Mouse (Mus musculus): ENCODE results near the gene Ptpa. TPM values are rescaled to one million over a fixed set of nuclear protein-coding genes. Genes with fewer than 3 reads are reported as not detected.

The Ptpa gene
- total RNA-seq, 2 experiments from 2014 or later, result 177 to 178 TPM

GRCm38 (mm10) chr2:30441518-30442497, 26.0 kb downstream of the Ptpa start:
- peak overlapping the region; percentile 95 for H3K27ac ChIP-seq
- H3K4me3 ChIP-seq, result peak overlapping the region; percentile 39
- intact Hi-C loops (cut with DNase I), result loop anchor here (1.0 kb wide), 2 partner anchors 29 to 352 kb away; no protein-coding TSS in a partner anchor
- TF ChIP-seq CTCF (IDR thresholded peaks at IDR 0.05), result no peak
- DNase-seq (ENCODE audit: extremely low spot score in 1 of 2, low spot score in 2 of 2), result peak; percentile 67 to 73

DNA sequence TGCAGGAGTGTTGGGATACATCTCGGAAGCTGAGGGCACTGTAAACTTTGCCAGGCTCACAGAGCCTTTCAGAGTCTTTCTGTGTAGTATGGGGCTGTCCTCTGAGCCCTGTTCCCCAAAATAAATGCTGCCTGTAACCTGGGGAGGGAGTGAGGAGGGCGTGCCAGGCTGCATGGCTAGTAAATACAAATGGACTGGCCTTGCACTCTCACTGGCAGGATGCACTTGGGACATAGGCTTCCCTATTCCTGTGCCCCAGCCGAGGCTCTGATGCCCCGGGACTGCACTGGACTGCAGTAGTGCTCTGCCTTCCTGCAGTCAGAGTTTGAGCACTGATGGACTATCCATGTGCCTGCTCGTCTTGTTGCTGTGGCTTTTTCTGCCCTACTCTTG, 26.7 kb downstream of the Ptpa start:
- Histone ChIP-seq H3K27ac (peak overlapping the region; percentile 95), H3K4me3 (peak overlapping the region; percentile 39)
- intact Hi-C loops (cut with DNase I), result no loop called here
- no peak for DNase-seq (ENCODE audit: extremely low spot score in 1 of 2, low spot score in 2 of 2)
- TF ChIP-seq CTCF (IDR thresholded peaks at IDR 0.05), result no peak

- TF ChIP-seq CTCF (IDR thresholded peaks at IDR 0.05), result no peak
- intact Hi-C loops (cut with DNase I), result no loop called here
- Histone ChIP-seq H3K27ac (peak overlapping the region; percentile 95), H3K4me3 (no peak overlapping the region)
- no peak for DNase-seq (ENCODE audit: extremely low spot score in 1 of 2, low spot score in 2 of 2)
These were observed 27.4 kb downstream of the Ptpa start for GRCm38 (mm10) chr2:30443281-30443680.

DNA sequence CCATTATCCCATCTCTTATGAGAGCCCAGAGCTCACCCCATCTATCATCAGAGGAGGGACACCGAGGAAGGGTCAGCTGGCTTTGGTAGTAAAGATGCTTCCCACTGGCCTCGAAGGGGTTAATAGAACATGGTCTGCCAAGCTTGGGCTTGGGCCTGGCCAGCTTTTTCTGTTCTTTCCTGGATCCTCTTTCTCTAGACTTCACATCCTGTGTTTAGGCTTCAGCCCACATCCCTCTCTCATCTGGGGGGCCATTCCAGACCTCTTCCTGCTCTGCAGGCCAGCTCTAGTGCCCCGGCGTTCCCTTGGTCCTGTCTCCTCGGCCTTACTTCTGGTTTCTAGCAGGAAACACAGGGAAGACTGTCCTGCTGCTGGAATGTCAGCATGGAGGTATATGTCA, 28.2 kb downstream of the Ptpa start:
- TF ChIP-seq CTCF (IDR thresholded peaks at IDR 0.05), result no peak
- Histone ChIP-seq H3K27ac (no peak overlapping the region), H3K4me3 (no peak overlapping the region)
- intact Hi-C loops (cut with DNase I), result no loop called here
- no peak for DNase-seq (ENCODE audit: extremely low spot score in 1 of 2, low spot score in 2 of 2)

DNA sequence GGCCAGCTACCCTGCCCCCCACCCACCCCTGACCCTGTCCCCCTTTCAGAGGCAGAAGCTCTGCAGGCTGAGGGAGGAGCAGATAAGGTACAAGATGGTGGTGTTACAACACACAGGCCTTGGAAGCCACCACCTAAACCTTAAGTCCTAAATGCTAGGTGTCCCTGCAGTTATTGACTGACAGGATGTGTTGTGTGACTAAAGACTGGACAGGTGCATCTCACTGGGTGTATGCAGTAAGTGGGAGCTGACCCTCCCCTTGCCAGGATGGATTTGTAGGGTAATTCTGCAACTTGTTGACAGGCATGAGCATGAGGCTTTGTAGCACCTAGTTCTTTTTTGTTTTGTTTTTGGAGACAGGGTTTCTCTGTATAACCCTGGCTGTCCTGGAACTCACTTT, 28.6 kb downstream of the Ptpa start:
- H3K27ac ChIP-seq, result no peak overlapping the region; the same call in 1 of the 2 replicates
- intact Hi-C loops (cut with DNase I), result no loop called here
- TF ChIP-seq CTCF (IDR thresholded peaks at IDR 0.05), result no peak

DNA sequence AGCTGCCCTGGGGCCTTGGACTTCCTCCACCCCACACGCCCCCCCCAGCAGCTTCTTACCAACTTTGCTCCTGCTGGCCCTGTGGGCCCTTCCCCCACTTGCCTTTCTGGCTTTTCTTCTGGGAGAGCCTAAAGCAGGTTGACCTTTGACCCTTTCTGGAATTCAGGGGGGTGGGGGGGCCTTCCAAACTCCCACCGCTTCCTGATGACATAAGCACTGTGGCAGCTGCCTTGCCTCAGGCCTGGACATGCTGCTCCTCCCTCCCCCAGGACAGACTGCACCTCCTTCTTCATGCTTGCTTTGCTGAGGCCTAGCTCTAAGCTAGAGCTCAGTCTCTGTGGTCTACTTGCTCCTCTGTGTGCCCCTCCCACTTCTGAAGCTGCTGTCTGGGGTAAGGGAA, 29.5 kb downstream of the Ptpa start:
- DNase-seq (ENCODE audit: extremely low spot score in 1 of 2, low spot score in 2 of 2), result no peak
- Histone ChIP-seq H3K4me3 (no peak overlapping the region), H3K27ac (peak overlapping the region; percentile 41; the same call in 1 of the 2 replicates)
- no peak for TF ChIP-seq CTCF (IDR thresholded peaks at IDR 0.05)
- intact Hi-C loops (cut with DNase I), result no loop called here

More for the DNA sequence above, 28.6 kb downstream of the Ptpa start:
- no peak overlapping the region for H3K4me3 ChIP-seq
- DNase-seq (ENCODE audit: extremely low spot score in 1 of 2, low spot score in 2 of 2), result no peak

- Histone ChIP-seq H3K4me3 (no peak overlapping the region), H3K27ac (peak overlapping the region; percentile 16; the same call in 1 of the 2 replicates)
- no peak for TF ChIP-seq CTCF (IDR thresholded peaks at IDR 0.05)
- intact Hi-C loops (cut with DNase I), result no loop called here
- no peak for DNase-seq (ENCODE audit: extremely low spot score in 1 of 2, low spot score in 2 of 2)
These were observed 31.3 kb downstream of the Ptpa start for GRCm38 (mm10) chr2:30446891-30447826.

- no peak overlapping the region; the same call in 1 of the 2 replicates for H3K27ac ChIP-seq
- no peak overlapping the region for H3K4me3 ChIP-seq
- intact Hi-C loops (cut with DNase I), result no loop called here
- DNase-seq (ENCODE audit: extremely low spot score in 1 of 2, low spot score in 2 of 2), result no peak
- TF ChIP-seq CTCF (IDR thresholded peaks at IDR 0.05), result no peak
These were observed 32.5 kb downstream of the Ptpa start for GRCm38 (mm10) chr2:30448371-30448770.

- intact Hi-C loops (cut with DNase I), result no loop called here
- TF ChIP-seq CTCF (IDR thresholded peaks at IDR 0.05), result peak; percentile 56
- no peak for DNase-seq (ENCODE audit: extremely low spot score in 1 of 2, low spot score in 2 of 2)
- H3K4me3 ChIP-seq, result no peak overlapping the region
- no peak overlapping the region for H3K27ac ChIP-seq
These were observed 34.7 kb downstream of the Ptpa start for GRCm38 (mm10) chr2:30450530-30450929.

DNA sequence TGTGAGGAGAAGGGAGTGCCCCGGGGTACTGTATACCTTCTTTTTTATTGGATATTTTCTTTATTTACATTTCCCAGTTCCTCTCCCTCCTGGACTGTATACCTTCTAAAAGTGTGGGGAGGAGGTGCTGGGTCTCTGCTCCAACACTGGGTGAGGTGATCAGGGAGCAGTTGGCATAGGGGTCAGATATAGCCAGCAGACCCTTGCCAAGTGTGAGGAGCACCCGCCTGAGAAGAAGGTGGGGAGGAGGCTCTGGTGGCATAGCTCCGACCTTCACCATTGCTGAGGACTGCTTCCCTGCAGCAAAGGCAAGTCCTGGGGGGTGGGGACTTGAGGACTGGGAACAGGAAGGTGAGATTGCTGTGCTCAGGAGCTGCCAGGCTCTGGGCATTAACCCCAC, 35.7 kb downstream of the Ptpa start:
- no peak for DNase-seq (ENCODE audit: extremely low spot score in 1 of 2, low spot score in 2 of 2)
- intact Hi-C loops (cut with DNase I), result no loop called here
- H3K27ac ChIP-seq, result no peak overlapping the region
- TF ChIP-seq CTCF (IDR thresholded peaks at IDR 0.05), result no peak
- H3K4me3 ChIP-seq, result no peak overlapping the region

DNA sequence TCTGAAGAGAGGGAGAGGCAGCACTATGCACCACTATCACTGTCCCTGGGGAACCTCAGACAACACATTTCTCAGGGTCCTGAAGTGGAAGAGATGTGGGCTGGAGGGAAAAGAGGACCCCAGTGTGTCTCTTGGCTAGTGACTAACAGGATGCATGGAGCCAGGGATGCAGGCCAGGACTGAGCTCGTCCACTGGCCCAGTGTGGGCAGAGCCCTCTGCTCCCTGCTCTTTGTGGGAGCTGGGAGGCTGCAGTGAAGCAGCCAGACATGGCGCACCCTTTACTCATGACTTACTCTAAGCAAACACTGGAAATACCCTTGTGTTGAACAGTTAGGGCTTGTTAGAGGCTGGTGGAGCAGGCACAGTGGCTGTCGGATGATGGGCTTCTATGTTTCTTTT, 37.7 kb downstream of the Ptpa start:
- H3K4me3 ChIP-seq, result no peak overlapping the region
- TF ChIP-seq CTCF (IDR thresholded peaks at IDR 0.05), result no peak
- intact Hi-C loops (cut with DNase I), result no loop called here
- 0 out of 2 replicates have a peak overlapping the region, but pooled peaks have one; percentile 30 for H3K27ac ChIP-seq
- DNase-seq (ENCODE audit: extremely low spot score in 1 of 2, low spot score in 2 of 2), result no peak

DNA sequence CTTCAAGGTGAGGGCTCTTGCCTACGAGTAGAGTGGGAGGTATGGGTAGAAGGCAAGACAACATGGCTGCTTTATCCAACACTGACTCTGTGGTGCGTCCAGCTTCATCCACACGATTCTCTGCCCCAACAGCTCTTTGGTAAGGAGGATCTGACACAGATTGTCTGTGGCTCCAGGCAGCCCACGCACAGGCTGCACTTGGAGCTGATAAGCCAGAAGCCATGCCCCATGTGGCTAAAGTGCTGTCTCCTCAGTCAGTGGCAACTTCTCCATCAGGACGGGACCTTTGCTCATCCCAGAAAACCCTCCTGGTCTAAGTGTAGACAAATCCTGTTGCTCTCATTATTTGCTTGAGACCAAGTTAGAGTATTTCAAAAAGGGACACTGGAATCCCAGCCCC, 38.7 kb downstream of the Ptpa start:
- no peak for TF ChIP-seq CTCF (IDR thresholded peaks at IDR 0.05)
- intact Hi-C loops (cut with DNase I), result no loop called here
- DNase-seq (ENCODE audit: extremely low spot score in 1 of 2, low spot score in 2 of 2), result no peak

More for the DNA sequence above, 38.7 kb downstream of the Ptpa start:
- Histone ChIP-seq H3K27ac (no peak overlapping the region), H3K4me3 (no peak overlapping the region)

Data from left cerebral cortex, adult 2 months (tissue).